Mouse (Mus musculus): ENCODE results near the gene Sgta. TPM values are rescaled to one million over a fixed set of nuclear protein-coding genes. Genes with fewer than 3 reads are reported as not detected.

Sgta gene
- total RNA-seq, 1 experiment from 2014 or later = 59.2 TPM

DNA sequence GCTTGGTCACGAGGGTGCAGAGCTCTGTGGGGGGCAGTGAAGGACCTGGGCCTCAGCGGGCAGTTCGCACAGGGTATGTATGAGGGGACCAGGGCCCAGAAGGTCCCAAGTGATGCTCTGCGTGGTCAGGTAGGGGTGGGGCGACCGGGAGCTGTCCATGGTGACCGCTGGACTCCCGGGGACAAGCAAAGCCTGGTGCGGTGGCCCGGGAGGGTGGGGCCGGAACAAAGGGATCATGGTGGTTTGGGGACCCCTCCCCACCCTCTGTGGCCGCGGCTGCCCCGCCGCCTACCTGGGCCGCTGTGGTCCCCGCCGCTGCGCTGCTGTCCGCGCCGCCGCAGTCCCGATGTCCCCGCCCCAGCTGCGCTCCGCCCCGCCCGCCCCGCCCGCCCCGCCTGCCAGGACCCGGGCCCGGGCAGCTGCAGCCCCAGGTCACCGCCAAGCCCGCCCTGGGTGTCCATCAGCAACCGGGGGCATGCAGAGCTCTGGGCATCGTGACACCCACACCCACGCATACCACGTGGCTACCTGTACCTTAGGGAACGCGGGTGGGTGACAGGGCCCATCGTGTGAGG lies 34.8 kb downstream of the Sgta start:
- no peak for ATAC-seq (ENCODE audit: extremely low read depth, insufficient number of reproducible peaks, low FRiP score, poor library complexity, severe bottlenecking)

DNA sequence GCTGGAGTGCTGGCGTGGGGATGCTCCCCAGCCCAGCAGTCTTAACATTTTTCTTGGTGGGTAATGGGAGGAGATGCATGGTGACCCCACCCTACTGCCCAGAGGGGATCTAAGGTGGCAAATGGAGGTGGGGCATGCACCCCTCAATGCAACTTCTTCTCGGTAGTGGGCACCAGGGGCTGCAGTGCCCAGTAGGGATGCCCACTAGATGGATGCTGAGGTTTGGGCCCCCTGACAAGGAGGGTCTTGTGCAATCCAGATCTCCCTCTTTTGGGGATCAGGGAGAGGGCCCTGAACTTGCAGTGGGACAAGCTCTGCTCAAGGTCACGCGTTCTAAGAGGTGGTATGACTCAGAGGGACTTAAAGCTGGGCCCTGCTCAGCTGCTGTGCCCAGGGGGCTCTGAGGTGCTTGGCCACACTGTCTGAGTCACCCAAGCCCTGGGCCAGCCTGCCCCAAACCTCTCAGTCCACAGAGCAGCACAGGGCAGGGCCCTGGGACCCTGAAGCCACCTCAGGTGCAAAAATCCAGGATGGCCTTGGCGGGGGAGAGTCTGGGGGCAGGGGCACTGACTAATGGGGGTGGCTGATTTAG lies 35.5 kb downstream of the Sgta start:
- ATAC-seq (ENCODE audit: extremely low read depth, insufficient number of reproducible peaks, low FRiP score, poor library complexity, severe bottlenecking) = no peak

DNA sequence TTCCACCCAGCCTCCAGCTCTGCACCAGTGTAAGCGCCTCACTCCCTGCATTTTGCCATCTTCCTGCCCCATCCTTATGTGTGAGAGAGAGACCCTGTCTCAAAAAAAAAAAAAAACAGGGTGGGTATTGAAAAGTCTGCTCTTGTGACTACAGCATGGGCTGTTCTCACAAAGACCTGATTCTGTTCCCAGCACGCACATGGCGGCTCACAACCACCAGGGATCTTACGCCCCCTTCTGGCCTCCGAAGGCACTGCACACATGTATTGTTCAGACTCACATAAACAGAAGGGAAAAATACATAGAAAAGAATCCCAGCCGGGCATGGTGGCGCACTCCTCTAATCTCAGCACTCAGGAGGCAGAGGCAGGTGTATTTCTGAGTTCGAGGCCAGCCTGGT lies 37.2 kb downstream of the Sgta start:
- ATAC-seq (ENCODE audit: extremely low read depth, insufficient number of reproducible peaks, low FRiP score, poor library complexity, severe bottlenecking) = no peak

DNA sequence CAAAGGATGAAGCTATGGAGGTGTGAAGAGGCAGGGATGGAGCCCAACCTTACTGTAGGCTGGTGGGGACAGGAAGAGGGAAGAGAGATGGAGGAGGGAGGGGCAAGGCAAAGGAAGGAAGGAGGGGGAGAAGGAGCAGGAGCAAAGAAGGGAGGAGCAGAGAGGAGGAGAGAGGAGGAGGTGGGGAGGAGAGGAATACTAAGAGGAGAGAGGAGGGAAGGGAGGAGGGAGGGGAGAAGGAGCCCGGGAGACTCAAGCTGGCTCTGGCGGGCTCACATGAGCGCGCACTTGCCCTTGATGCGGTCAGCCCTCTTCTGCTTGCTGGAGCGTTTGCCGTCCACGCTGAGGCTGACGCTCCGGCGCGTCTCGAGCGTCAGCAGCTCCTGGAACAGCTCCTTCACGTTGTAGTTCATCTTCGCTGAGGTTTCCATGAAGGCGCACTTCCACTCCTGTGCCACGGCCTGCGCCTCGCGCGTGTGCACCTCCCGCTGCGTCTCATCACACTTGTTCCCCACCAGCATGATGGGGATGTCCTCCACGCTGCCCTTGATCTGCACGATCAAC lies 38.4 kb downstream of the Sgta start:
- ATAC-seq (ENCODE audit: extremely low read depth, insufficient number of reproducible peaks, low FRiP score, poor library complexity, severe bottlenecking) = no peak

DNA sequence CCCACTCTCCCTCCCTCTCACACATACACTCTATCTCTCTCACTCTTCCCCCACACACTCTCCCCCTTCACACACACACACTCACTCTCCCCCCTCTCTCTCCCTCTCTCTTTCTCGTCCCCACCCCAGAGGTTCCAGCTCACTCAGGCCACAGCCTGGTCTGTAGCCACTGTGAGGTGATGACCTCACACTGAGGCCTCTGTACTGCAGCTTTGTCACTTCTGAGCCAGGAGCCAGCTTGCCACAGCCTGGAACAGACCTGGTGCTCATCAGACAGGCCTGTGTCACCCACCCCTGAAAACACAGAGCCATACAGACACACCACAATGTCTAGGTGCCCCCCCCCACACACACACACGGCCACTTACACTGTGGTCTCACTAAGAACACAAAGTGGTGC lies 39.8 kb downstream of the Sgta start:
- ATAC-seq (ENCODE audit: extremely low read depth, insufficient number of reproducible peaks, low FRiP score, poor library complexity, severe bottlenecking) = no peak

DNA sequence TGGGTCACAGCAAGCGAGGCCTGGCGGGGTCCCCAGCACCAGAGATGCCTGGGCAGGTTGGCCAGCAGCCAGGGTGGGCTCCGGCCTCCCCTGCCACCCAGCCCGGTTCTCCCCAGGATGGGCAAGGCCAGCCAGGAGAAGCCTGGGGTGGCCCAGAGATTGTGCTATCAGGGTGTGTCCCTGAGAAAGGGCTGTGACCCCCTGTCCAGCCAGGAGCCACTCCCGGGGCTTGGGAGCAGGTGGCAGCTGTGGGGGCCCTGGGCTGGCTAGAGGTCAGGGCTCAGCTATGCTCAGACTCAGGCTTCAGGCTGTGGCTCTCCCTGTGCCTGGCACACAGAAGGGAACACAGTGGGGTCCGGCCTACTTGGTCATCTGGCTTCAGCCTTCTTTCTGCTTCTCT lies 40.3 kb downstream of the Sgta start:
- no peak for ATAC-seq (ENCODE audit: extremely low read depth, insufficient number of reproducible peaks, low FRiP score, poor library complexity, severe bottlenecking)

DNA sequence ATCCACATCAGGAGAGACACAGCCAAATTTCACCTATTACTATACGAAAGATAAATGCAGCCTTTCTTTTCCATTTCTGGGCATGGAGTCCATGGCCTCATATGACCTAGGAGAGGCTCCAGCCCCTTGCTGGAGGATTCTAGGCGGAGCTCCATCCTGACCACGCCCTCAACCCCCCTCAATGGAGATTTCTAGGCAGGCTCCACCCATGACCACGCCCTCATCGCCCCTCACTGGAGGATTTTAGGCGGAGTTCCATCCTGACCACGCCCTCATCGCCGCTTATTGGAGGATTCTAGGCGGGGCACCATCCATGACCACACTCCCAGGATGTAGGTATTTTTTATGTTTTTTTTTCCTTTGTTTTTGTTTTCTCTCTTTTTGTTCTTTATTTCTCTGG lies 41.7 kb downstream of the Sgta start:
- ATAC-seq (ENCODE audit: extremely low read depth, insufficient number of reproducible peaks, low FRiP score, poor library complexity, severe bottlenecking) = no peak

DNA sequence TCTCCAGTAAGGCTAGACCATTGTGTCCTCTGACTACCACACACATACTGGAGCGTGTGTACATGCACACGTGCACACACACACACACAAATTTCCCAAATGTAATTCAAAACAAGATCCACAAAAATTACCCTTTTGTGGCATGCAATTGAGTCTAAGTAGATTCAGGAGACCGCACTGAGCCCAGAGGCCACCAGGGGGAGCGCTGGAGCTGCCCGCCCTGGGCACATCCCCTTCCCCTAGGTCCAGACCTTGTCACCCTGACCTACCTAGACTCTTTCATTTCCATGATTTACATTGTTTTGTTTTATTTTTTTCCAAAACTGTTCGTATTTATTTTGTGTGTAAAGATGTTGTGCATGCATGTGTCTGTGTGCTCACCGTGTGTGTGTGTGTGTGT lies 43.3 kb downstream of the Sgta start:
- peak; percentile 47; the same call in 1 of the 2 replicates for ATAC-seq (ENCODE audit: extremely low read depth, insufficient number of reproducible peaks, low FRiP score, poor library complexity, severe bottlenecking)

DNA sequence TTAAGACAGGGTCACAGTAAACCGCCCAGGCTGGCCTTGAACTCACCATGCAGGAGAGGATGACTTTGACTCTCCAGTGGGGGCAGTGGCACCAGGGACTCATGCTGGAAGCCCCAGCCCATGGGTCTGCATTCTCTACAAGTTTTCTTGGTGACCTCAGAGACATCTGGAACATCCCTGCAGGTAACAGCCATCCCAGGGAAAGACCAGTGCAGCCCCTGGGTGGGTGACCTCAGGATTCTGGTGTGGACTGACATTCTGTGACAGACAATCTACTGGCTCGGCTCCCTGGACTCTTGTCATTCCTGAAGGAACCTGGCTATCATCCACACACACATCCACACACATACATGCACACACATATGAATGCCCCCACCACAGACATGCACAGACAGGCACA lies 44.3 kb downstream of the Sgta start:
- ATAC-seq (ENCODE audit: extremely low read depth, insufficient number of reproducible peaks, low FRiP score, poor library complexity, severe bottlenecking) = no peak

DNA sequence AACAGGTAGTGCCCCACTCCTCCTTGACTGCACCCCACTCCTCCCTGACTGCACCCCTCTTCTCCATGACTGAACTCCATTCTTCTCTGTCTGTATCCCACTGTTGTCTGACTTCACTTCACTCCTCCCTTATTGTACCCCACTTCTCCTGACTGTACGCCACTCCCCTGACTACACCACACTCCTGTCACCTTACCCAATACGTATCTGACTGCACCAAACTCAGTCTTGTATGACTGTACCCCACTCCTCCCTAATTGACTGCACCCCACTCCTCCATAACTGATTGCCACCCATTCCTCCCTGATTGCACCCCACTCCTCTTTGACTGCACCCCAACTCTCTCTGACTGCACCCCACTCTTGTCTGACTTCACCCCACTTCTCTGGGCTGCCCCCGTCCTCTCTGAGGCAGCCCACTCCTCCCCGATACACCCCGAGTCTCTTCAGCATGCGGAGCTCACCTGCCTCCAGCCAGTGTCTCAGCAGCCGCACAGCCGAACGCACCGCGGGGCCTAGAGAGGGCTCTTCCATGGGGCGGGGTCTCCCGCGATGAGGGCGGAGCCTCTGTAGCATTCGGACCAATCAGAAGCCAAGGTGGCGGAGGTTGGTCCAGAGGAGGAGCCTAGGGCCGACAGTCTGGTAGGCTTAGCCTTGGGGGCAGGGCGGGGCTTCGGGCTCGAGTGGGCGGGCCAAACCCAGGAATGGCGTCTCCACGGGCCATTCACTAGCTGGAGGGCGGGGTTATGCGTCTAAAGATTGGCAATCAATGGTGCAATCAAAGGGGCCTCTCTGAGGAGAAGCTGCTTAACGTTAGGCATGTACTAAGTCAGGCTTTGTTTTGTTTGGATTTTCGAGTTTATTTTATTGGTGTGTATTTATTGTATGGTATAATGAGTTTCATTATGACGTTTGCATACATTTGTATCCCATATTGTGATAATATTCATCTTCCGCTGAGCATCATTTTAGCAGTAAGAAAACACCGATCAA lies 45.3 kb downstream of the Sgta start, which contains the start of gene Gng7:
Gene Gng7, minus strand, starts transcription at position 553 of the 992 bp plus-strand sequence.
- peak; percentile 61 for ATAC-seq (ENCODE audit: extremely low read depth, insufficient number of reproducible peaks, low FRiP score, poor library complexity, severe bottlenecking)

DNA sequence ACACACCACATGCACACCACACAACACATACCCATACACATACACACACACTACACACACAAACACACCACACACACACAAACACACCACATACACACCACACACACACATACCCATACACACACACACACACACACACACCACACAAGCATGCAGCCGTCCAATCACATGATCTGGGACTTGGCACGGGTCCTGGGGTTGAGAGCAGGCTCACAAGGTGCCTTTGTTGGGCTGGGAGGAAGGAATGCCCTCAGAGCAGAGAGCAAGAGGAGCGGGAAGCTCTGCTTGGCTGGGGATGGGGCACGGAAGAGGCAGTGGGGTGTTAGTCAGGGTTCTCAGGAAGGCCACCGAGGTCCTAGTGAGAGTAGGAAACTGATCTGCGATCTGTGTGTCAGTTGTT lies 49.1 kb downstream of the Sgta start:
- no peak for ATAC-seq (ENCODE audit: extremely low read depth, insufficient number of reproducible peaks, low FRiP score, poor library complexity, severe bottlenecking)

DNA sequence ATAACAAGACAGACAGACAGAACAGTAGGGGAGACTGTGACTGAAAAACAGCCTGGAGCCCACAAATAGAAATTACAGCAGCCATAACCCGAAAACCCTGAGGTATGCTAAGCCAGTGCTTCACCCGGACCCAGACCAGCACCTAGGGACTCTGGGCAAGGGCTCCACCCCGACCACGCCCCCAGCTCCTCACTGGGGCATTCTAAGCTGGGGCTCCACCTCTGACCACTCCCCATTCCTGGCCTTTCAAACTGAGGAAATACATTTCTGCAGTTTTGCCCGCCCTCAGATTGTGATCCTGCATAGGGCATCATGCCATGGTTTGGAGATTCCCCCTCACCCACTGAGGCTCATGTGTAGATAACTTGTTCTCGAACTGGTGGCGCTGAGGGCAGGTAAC lies 52.7 kb downstream of the Sgta start:
- no peak for ATAC-seq (ENCODE audit: extremely low read depth, insufficient number of reproducible peaks, low FRiP score, poor library complexity, severe bottlenecking)

DNA sequence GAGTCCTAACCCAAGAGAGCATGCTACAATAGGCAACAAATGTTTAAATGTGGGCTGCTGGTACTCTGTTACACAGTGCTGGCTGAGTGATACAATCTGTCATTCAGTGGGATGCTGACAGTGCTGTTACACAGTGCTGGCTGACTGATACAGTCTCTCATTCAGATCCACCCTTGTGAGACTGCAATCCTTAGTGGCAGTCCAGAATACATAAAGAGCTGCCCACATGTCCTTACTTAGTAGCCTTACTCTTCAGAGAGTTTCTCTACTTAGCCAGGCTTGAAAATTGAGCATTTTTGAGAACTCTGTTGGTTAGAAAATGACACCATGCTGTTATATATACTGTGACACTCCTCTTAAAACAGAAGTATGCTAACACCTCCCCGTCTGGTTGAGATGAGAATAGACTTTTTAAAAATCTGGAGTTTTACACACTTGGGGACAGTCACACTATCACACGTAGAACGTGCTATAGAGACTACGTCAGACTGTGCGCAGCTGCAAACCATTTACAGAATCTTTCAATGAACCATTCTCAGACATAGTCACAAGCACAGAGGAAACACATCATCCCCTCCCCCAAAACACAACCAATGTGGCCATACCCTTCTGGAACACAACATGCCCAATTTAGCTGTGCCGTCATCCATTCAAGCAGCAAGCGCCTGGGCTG lies 53.8 kb downstream of the Sgta start:
- ATAC-seq (ENCODE audit: extremely low read depth, insufficient number of reproducible peaks, low FRiP score, poor library complexity, severe bottlenecking) = no peak

DNA sequence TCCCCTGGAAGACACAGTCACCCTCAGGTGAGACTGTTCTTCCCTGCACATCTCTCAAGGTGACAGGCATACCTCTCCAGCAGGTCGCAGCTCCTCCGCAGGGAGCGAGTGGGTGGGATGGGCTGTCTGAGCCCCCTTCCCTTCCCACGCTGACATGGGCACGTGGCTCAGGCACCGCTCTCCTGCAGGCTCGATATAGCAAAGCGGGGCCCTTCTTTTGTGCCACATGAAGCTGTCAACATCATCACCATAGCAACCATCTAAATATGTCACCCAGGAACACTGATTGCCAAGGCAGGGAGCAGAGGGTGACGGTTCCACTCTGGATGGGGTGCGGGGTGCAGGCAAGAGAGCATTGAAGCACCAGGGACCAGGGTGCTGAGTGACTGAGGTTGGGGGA lies 58.8 kb downstream of the Sgta start:
- no peak for ATAC-seq (ENCODE audit: extremely low read depth, insufficient number of reproducible peaks, low FRiP score, poor library complexity, severe bottlenecking)

DNA sequence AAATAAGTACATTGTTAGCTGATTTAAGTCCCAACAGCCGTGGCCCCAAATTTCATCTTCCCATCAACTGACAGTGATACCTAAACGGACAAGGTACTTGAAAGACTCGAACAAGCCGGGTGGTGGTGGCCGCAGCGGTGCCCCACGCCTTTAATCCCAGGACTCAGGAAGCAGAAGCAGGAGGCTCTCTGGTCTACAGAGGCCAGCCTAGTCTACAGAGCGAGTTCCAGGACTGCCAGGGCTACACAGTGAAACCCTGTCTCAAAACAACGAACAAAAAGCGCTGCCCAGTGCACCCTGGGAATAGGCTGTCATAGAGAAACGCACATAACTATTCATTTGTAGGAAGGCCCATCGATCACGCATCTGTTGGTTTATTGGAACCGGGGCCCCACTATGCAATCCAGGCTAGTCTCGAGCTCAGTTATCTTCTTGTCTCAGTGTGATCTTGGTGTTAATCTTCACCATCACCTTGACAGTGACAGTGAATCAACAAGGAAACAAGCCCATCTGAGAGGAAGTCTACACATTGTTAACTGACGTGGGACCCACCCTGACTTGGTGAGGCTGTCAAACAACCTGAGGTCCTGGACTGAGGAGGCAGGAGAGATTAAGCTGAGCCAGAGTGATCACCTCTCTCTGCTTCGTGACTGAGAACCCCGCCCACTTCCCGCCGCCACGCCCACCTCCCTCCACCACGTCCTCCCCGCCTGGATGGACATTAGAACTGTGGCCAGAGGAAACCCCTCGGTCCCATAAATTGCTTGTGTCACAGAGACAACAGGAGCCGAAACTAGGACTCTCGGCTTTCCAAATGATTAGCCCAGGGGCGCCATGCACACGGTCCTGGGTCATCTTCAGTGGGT lies 59.6 kb downstream of the Sgta start:
- ATAC-seq (ENCODE audit: extremely low read depth, insufficient number of reproducible peaks, low FRiP score, poor library complexity, severe bottlenecking) = no peak

DNA sequence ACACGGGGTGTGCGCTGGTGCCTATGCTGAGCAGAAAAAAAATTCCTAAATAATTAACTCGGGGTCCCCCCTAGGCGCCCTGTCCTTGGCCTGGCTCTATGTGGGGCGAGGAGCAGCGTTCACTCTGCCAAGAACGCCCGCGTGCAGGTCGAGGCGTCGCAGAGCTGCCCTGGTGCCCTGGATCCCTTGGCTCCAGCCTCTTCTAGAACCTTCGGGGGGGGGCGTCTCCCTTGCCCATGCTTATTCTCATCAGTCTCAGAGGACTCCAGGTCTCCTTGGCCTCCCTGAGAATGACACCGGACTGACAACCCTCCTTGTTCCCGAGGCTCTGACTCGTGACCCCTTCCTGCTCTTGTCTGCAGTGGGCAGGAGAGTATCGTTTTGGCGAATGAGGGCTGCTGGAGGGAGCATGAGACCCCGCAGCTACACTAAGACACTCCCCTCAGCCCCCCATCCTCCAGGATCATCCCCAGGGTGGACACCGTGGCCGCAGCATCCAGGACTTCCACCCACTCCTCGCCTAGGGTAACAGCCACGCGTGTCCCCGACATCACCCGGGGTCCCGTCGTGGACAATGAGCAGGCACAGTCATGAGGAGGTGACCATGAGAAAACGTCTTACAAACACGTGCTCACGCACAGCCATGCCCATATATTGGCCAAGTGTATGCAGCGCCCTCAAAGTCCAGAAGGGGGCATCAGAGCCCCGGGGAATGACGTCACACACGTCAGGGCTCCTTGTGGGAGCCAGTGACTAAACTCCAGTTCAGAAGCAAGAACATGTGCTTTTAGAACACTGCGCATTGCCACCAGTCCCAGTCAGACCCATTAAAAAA lies 60.4 kb downstream of the Sgta start:
- peak; percentile 73 for ATAC-seq (ENCODE audit: extremely low read depth, insufficient number of reproducible peaks, low FRiP score, poor library complexity, severe bottlenecking)

DNA sequence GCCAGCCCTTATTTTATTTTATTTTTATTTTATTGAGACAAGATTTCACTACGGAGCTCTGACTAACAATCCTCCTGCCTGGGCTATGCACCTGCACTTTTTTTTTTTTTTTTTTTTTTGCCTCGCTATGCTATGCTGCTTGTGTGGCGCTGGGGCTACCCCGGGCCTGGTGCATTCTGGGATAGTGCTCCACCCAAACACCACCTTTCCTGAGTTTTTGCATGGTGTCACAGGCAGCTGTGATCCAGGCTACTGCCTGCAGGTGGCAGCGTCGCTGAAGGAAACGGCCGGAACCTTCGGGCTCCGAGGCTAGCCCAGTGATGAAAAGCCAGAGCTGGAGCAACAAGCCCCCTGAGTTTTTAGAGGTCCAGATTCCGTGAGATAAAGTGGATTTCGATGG lies 61.2 kb downstream of the Sgta start:
- peak; percentile 40; the same call in 1 of the 2 replicates for ATAC-seq (ENCODE audit: extremely low read depth, insufficient number of reproducible peaks, low FRiP score, poor library complexity, severe bottlenecking)

All from neutrophil, adult 5-6 weeks (primary cell).